Mouse (Mus musculus) CD8-positive naive resting alpha-beta T cell, adult 2 months (primary cell): Measurements from ENCODE around the gene Ltbp2.

Experiments
- DNase-seq, 2 experiments: peaks; one replicate each; pipeline ENCODE4 v3.0.0; 2022; ENCODE audit warnings: low read depth in 2 of 2, low spot score in 2 of 2

Gene Ltbp2

GRCm38 (mm10) chr12:84882796-84883195 is 6.5 kb upstream of the Ltbp2 start:
- DNase-seq: no peak

DNA sequence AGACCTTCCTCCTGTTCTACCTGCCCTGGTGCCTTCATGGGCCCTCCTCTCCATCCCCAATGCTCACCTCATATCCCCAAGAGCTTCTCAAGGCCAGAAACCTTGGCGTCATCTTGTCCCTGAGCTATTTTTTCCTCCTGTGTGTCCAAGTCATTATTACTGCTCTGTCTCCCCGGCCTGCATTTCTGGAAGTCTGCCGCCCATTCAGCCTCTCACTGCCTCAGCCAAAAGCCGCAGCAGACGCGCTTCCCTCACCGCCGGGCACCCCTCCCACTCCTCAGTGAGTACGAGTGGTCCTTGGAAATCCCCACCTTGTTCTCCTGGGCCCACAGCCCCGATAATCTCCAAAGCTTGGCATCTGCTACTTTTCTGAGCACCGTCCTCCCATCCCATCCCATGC is 3.8 kb upstream of the Ltbp2 start:
- no peak for DNase-seq

- DNase-seq: no peak
Observed at GRCm38 (mm10) chr12:84875761-84876480, 411 bp downstream of the Ltbp2 start.

GRCm38 (mm10) chr12:84873434-84873833 is 2.9 kb downstream of the Ltbp2 start:
- no peak for DNase-seq

DNA sequence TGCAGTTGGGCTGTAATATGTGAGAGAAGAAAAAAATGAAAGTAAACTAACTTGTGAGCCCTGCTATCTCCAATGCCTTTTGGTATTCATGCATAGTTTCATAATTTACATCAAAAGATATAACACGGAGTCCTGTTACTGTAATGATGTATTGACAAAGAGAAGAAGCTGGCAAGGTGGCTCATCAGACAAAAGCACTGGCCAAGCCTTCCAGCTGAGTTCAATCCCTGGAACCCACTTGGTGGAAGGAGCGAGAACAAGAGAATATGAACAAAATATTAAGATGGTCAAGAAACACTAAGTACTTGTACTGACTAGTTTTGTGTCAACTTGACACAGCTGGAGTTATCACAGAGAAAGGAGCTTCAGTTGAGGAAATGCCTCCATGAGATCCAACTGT is 4.0 kb downstream of the Ltbp2 start:
- DNase-seq: no peak

DNA sequence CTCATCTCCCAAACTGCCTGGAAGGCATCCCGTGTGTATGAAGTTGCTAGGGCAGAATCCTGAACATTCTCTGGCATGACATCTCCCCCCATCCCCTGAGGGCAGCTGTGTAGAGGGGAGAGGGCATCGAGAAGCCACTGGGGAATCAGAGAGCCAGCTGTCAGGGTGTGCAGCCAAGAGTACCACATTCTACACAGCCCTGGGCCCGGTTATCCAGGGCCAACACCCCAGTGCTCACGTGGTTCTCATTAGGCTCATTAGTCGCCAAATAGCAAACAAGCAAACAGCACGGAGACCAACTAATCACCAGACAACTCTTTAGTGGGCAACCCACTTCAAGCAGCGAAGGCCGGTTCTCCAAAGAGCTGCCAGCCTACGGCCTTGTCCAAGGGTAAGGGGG is 10.9 kb downstream of the Ltbp2 start:
- no peak for DNase-seq

GRCm38 (mm10) chr12:84864801-84865200 is 11.5 kb downstream of the Ltbp2 start:
- no peak for DNase-seq

DNA sequence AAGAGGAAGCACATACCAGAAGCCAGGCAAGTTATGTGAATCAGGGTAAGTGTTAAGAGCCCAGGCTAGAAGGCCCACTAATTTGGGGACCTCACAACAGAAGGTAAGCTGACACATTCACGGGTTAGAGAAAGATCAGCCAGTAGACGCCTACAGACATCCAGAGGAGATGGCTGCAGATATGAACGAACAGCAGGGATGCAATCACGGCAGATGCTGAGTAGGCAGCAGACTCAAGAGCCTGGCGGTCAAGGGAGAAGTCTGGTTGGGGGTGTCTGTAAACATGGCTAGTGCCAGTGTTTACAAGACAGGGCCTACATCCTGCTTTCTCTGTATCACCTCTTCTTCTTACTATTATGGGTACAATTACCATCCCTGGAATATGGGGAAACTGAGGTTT is 13.1 kb downstream of the Ltbp2 start:
- DNase-seq: no peak

- DNase-seq: no peak
Observed at GRCm38 (mm10) chr12:84862136-84862910, 14.0 kb downstream of the Ltbp2 start.

- no peak for DNase-seq
Observed at GRCm38 (mm10) chr12:84858149-84859113, 17.9 kb downstream of the Ltbp2 start.

GRCm38 (mm10) chr12:84857706-84858105 is 18.6 kb downstream of the Ltbp2 start:
- DNase-seq: no peak

DNA sequence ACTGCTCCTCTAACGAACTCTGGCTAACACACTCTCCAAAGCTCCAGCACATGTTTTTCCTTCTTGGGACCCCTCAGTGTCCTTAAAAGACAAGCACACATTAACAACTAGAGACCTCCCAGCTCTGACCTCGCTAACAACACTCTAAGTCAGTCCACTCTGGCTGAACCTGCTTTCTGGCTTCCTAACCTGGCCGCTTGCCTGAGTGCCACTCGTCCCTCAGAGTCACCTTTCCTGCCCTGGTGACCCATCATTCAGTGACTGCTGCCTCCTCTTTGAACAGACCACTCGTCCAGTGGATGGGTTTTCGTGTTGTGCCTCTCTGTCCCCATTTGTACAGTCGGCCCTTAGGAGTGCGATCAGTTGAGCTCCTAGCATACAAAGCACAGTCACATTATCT is 19.8 kb downstream of the Ltbp2 start:
- no peak for DNase-seq

DNA sequence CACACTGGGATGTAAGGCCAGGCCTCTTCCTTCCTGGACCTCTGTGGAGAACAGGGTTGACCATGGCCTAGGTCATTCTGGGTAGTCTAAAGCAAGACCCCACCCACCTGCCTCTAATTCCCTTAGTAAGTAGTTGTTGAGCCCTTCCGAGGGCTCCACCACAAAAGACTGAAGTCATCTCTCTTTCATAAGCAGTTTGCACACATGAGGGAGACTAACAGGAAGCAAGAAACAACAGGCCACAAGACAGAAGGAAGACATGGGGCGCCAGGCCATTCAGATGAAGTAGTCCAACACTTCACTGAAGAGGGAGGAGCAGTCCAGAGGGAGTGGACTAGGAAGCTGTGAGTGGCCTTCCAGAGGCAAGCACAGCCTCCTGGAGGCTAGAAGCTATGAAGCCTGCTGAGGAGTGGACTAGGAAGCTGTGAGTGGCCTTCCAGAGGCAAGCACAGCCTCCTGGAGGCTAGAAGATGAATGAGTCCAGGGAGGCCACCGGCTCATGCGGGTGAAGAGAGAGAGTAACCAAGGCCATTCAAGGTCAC is 21.2 kb downstream of the Ltbp2 start:
- DNase-seq: no peak

GRCm38 (mm10) chr12:84854392-84855033 is 21.8 kb downstream of the Ltbp2 start:
- DNase-seq: no peak

GRCm38 (mm10) chr12:84851403-84852040 is 24.8 kb downstream of the Ltbp2 start:
- no peak for DNase-seq

DNA sequence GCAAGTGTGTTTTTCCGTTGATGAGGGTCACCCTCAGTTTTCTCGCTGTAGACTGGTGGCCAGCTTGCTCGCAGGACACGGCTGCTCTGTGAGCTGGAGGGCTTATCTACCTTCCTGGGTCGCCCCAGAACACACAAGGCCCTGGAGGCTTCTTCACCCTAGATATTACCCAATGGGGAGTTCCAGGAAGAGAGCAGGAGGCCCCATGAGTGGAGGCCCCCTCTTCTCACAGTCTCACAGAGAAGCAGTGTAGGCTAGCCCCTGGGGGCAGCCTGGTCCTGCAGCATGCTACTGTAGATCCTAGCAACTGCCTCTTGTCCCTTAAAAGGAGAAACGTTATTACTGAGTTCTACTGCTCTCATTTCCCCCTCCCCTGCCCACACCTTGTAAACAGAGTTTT is 28.4 kb downstream of the Ltbp2 start:
- DNase-seq: no peak

GRCm38 (mm10) chr12:84847480-84847879 is 28.9 kb downstream of the Ltbp2 start:
- no peak for DNase-seq

DNA sequence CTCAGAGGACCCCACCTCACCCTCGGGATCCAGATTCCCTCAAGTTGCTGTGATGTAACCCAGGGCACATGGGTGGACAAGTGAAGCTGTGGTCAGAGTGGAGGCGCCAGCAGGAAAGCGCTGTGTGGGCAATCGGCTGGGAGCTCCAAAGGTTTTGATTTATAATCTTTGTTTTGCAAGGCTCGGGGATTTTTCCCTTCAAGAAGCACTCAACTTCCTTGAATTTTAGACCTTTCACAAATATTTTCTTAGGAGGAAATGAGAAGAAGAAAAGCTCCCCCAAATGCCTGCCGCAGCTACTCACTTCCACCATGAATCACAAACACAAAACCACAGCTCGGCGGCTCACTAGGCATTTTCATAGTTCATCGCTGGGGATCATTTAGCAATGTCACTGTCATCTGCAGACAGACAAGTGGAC is 29.7 kb downstream of the Ltbp2 start:
- DNase-seq: no peak

DNA sequence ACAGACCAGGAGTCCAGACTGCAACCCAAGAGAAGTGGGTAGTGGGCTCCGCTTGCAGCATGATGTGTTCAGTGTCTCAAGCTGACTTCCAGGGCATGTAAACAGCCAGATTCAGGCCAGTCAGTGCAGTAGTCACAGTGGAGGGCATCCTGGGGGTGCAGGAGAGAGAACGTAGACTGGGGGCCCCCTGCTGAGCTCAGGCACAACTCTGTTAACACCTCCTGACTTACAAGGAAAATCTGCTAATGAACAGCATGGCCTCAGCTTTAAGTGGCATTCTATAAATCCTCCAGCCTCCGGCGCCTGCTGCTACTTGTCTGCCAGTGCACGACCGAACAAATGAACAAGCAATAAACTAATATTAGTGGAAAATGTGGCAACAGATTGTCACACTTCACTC is 33.6 kb downstream of the Ltbp2 start:
- no peak for DNase-seq
